Mouse (Mus musculus) monocyte, adult 2 months (primary cell): Measurements from ENCODE around the gene Gclc.
A peak's percentile ranks its signal among the peaks of the same experiment; 100 is the strongest.

Experiments used
- DNase-seq, 2 experiments: peaks; one replicate each; pipeline ENCODE4 v3.0.0; 2022; ENCODE audit warnings: low spot score in 2 of 2, low read depth in 1 of 2

Gene Gclc

GRCm38 (mm10) chr9:77782201-77782600, 27.9 kb downstream of the Gclc start:
- no peak for DNase-seq

DNA sequence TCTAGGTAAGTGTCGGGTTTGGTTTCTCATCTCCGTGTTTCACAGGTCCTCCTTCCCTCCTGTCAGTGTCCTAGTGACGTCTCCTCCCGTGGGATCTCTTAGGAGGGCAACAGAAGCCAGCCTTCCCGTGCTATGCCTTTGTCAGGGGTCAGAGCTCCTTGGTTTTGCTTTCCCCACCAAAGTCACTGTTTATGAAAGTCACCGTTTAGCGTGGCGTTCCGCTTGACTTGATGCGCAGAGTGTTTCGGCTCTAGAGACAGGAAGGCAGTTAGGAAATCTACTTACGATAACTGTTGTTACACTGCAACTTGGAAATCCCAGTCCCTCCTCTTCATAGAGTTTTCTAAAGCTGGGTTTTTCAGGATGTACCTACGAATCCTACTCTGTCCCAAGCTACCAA, 28.7 kb downstream of the Gclc start:
- no peak for DNase-seq

- DNase-seq, result no peak
Observed at GRCm38 (mm10) chr9:77785466-77785865, 31.1 kb downstream of the Gclc start.

DNA sequence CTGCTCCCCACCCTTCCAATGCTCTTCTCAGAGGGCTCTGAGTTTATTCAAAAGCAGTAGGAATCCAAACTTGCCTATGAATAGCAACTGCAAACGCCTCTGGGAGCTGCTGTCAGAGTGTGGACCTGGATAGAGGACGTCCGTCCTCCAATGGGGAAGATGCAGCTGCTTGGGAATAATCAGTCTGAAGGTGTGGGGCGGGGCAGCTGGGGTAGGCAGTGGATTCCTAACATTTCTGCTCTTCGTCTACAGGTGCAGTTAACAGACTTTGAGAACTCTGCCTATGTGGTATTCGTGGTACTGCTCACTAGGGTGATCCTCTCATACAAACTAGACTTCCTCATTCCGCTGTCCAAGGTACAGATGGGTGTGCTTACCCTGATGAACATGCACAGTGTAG, 33.6 kb downstream of the Gclc start:
- no peak for DNase-seq

DNA sequence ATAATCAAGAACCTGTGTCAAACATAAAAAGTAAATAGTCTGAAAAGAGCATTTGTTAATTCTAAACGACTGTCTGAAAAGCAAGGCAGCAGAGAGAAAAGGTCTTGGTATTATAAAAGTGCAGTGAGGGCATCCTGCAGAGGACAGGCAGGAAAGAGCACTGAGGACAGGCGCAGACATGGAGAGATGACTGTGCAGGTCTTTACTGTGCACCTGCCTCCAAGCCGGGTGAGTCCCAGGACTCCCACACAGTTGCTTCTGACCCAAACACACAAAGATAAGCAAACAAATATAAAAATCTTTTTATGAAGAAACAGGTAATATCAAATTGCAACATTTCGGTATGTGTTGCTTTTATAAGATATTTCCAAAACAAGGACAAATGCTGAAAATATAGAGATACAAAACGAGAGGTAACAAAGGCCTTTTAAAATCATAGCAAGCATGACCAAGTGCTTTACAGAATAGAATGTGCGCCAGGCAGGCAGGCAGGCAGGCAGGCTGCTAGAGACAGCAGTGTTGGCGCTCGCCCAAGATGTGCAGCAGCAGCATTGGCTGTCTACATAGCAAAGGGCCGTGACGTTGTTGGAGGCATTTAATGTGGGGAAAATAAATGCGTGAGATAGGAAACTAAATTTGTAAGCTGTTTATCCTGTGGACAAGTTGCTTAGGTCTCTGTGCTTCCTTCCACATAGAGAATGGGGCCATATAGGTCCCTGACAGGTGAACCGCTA, 35.4 kb downstream of the Gclc start:
- no peak for DNase-seq

GRCm38 (mm10) chr9:77793838-77794237, 39.5 kb downstream of the Gclc start:
- no peak for DNase-seq

DNA sequence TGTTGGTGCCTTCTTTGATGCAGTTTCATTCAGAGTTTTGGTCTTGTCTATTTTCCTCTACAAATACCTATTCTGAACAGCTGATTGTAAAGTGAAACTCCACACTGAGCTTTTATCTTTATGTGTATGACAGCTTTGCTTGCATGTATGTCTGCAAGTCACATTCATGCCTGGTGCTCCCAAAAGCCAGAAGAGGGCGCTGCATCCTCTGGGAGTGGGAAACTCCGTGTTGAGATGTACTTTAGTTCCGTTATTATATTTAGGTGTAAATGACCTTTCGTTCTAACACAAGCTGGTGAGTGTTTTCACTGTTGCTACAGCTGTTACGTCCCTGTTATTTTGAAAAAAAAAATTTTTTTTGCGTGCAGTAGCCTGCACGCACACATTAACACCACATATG, 48.1 kb downstream of the Gclc start:
- peak in 1 of 2 experiments; percentile 16 for DNase-seq

DNA sequence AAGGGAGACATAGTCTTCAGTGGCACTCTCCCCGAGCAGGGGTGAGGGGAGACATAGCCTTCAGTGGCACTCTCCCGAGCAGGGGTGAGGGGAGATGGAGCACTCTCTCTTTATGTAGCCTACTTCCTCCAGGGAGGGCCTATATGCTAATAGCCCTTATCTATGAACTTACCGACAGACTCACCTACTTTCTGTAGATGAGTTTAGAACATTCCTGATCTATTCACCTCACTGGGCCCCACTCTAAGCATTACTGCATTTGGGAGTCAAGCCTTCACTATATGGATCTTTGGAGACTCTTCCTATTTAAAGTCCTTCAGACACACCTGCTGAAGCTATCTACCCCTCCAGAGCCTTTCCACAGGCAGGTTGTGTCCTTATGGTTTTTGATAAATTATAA, 52.1 kb downstream of the Gclc start:
- no peak for DNase-seq

- peak; percentile 26 to 69 for DNase-seq
Observed at GRCm38 (mm10) chr9:77806842-77807668, 52.7 kb downstream of the Gclc start.

GRCm38 (mm10) chr9:77808481-77808880, 54.1 kb downstream of the Gclc start:
- no peak for DNase-seq

DNA sequence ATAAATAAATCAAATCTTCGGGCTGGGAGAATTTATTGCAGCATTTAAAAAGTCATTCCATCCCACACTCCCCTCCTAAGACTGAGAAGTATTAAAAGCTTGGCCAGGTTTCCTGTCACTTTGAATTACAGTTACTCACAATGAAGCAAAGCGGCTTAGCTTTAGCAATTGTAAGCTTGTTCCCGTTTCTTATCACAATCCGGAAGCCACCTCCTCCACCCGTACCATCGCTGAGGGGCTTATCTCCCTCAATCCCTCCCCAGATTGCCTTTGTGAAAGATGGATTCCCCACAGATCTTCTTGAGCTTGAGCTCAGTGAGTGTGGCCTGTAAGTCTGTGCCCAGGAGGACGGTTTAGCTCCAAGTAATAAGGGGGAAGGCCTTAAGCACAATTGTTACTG, 64.5 kb downstream of the Gclc start:
- no peak for DNase-seq

GRCm38 (mm10) chr9:77819318-77819717, 65.0 kb downstream of the Gclc start:
- no peak for DNase-seq

- DNase-seq, result no peak
Observed at GRCm38 (mm10) chr9:77820836-77821235, 66.5 kb downstream of the Gclc start.

- no peak for DNase-seq
Observed at GRCm38 (mm10) chr9:77825380-77825961, 71.1 kb downstream of the Gclc start.

- no peak for DNase-seq
Observed at GRCm38 (mm10) chr9:77826237-77826636, 71.9 kb downstream of the Gclc start.

- peak; percentile 63 to 68 for DNase-seq
Observed at GRCm38 (mm10) chr9:77828531-77828965, 74.2 kb downstream of the Gclc start.

GRCm38 (mm10) chr9:77834259-77834993, 80.1 kb downstream of the Gclc start:
- DNase-seq, result peak in 1 of 2 experiments; percentile 34

DNA sequence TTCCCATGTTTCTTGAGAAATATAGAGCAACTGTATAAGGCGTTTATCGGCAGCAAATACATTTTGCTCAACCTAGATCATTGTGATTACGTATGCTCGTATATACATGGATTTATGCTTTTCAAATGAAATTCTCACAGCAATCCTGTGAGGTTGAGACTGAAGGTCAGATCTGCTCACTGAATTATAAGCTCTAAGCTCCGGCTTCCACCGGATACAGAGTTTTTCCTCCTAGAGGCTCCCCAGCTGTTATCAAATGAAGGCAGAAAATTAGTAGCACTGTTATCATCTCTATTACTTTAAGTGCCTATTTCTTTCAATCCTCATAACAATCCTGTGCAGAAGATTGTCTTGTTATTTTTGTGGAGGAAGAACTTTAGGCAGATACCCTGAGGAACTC, 80.8 kb downstream of the Gclc start:
- no peak for DNase-seq

DNA sequence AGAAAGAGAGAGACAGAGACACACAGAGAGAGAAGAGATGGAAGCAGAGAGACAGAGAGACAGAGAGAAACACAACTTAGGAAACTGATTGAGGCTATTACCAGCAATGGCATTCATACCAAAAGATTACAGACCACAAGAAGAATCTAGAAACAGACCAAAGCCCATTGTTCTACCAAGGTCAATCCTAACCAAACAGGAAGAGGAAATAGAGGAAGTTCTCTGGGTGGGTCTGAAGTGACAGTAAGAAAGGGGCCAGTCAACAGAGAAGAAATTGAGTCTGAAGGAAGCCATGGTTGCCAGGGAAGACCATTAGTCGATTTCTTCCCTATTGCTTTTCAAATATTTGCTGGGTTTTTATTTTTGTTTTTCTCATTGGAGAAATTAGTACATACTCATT, 81.4 kb downstream of the Gclc start:
- DNase-seq, result no peak

- no peak for DNase-seq
Observed at GRCm38 (mm10) chr9:77838586-77838985, 84.3 kb downstream of the Gclc start.
